Mouse (Mus musculus): ENCODE measurements around the gene Qpctl. TPM values are rescaled to one million over a fixed set of nuclear protein-coding genes. Genes with fewer than 3 reads are reported as not detected.
A peak's percentile ranks its signal among the peaks of the same experiment; 100 is the strongest.

The Qpctl gene
- polyA plus RNA-seq, 1 experiment: 15.7 TPM

GRCm38 (mm10) chr7:19131324-19131848, 17.7 kb downstream of the Qpctl start:
- no peaks in the 10 kb centered on the region for H3K27me3 ChIP-seq (ENCODE audit: control insufficient read depth, insufficient read depth, low read length)
- under 1% methylated on average over 39 of the region's 39 CpGs for WGBS
- TF ChIP-seq CTCF (IDR thresholded peaks at IDR 0.05; ENCODE audit: borderline replicate concordance, insufficient read depth, low read depth, low read length): peak; percentile 62; the same call in 1 of the 2 replicates
- TF ChIP-seq POLR2A (IDR thresholded peaks at IDR 0.05; ENCODE audit: borderline replicate concordance, insufficient read depth, low read length): peak; percentile 4; the same call in 1 of the 2 replicates
- no peak overlapping the region for H3K27ac ChIP-seq (ENCODE audit: insufficient read depth, low read length)
- DNase-seq: peak; percentile 94 to 99
- H3K4me1 ChIP-seq (ENCODE audit: control insufficient read depth, insufficient read depth, low read length): peaks cover 3% of the 10 kb centered on the region
- peak overlapping the region; percentile 47 for H3K4me3 ChIP-seq (replicated peaks; ENCODE audit: insufficient read depth, low read depth, low read length)

- WGBS: 25% methylated on average over 4 of the region's 4 CpGs
- Histone ChIP-seq H3K27ac (ENCODE audit: insufficient read depth, low read length) (no peak overlapping the region; the same call in 1 of the 2 replicates), H3K4me3 (replicated peaks; ENCODE audit: insufficient read depth, low read depth, low read length) (peak overlapping the region; percentile 24), H3K4me1 (ENCODE audit: control insufficient read depth, insufficient read depth, low read length) (no peaks in the 10 kb centered on the region; the same call in 1 of the 2 replicates), H3K27me3 (ENCODE audit: control insufficient read depth, insufficient read depth, low read length) (no peaks in the 10 kb centered on the region)
- TF ChIP-seq POLR2A (IDR thresholded peaks at IDR 0.05; ENCODE audit: borderline replicate concordance, insufficient read depth, low read length) (no peak), CTCF (IDR thresholded peaks at IDR 0.05; ENCODE audit: borderline replicate concordance, insufficient read depth, low read depth, low read length) (no peak; the same call in 1 of the 2 replicates)
- DNase-seq: no peak
These were observed 18.4 kb downstream of the Qpctl start for GRCm38 (mm10) chr7:19130657-19131056.

- TF ChIP-seq CTCF (IDR thresholded peaks at IDR 0.05; ENCODE audit: borderline replicate concordance, insufficient read depth, low read depth, low read length) (no peak), POLR2A (IDR thresholded peaks at IDR 0.05; ENCODE audit: borderline replicate concordance, insufficient read depth, low read length) (no peak)
- Histone ChIP-seq H3K4me3 (replicated peaks; ENCODE audit: insufficient read depth, low read depth, low read length) (no peak overlapping the region), H3K27me3 (ENCODE audit: control insufficient read depth, insufficient read depth, low read length) (no peaks in the 10 kb centered on the region), H3K4me1 (ENCODE audit: control insufficient read depth, insufficient read depth, low read length) (no peaks in the 10 kb centered on the region), H3K27ac (ENCODE audit: insufficient read depth, low read length) (no peak overlapping the region)
- 91% methylated on average over 5 of the region's 5 CpGs for WGBS
- DNase-seq: no peak
These were observed 19.7 kb downstream of the Qpctl start for GRCm38 (mm10) chr7:19129396-19129795.

GRCm38 (mm10) chr7:19127744-19128143, 21.3 kb downstream of the Qpctl start:
- H3K4me1 ChIP-seq (ENCODE audit: control insufficient read depth, insufficient read depth, low read length): no peaks in the 10 kb centered on the region
- DNase-seq: no peak
- no peak overlapping the region for H3K27ac ChIP-seq (ENCODE audit: insufficient read depth, low read length)
- no peaks in the 10 kb centered on the region for H3K27me3 ChIP-seq (ENCODE audit: control insufficient read depth, insufficient read depth, low read length)
- 69% methylated on average over 5 of the region's 5 CpGs for WGBS
- TF ChIP-seq POLR2A (IDR thresholded peaks at IDR 0.05; ENCODE audit: borderline replicate concordance, insufficient read depth, low read length) (no peak), CTCF (IDR thresholded peaks at IDR 0.05; ENCODE audit: borderline replicate concordance, insufficient read depth, low read depth, low read length) (no peak)
- H3K4me3 ChIP-seq (replicated peaks; ENCODE audit: insufficient read depth, low read depth, low read length): no peak overlapping the region

GRCm38 (mm10) chr7:19124713-19125112, 24.4 kb downstream of the Qpctl start:
- no peak for DNase-seq
- WGBS: 44% methylated on average over 6 of the region's 6 CpGs
- no peaks in the 10 kb centered on the region for H3K27me3 ChIP-seq (ENCODE audit: control insufficient read depth, insufficient read depth, low read length)
- no peak overlapping the region for H3K4me3 ChIP-seq (replicated peaks; ENCODE audit: insufficient read depth, low read depth, low read length)
- H3K27ac ChIP-seq (ENCODE audit: insufficient read depth, low read length): no peak overlapping the region
- no peak for TF ChIP-seq CTCF (IDR thresholded peaks at IDR 0.05; ENCODE audit: borderline replicate concordance, insufficient read depth, low read depth, low read length)
- TF ChIP-seq POLR2A (IDR thresholded peaks at IDR 0.05; ENCODE audit: borderline replicate concordance, insufficient read depth, low read length): no peak
- no peaks in the 10 kb centered on the region for H3K4me1 ChIP-seq (ENCODE audit: control insufficient read depth, insufficient read depth, low read length)

GRCm38 (mm10) chr7:19121686-19122085, 27.4 kb downstream of the Qpctl start:
- TF ChIP-seq POLR2A (IDR thresholded peaks at IDR 0.05; ENCODE audit: borderline replicate concordance, insufficient read depth, low read length): no peak
- no peak for TF ChIP-seq CTCF (IDR thresholded peaks at IDR 0.05; ENCODE audit: borderline replicate concordance, insufficient read depth, low read depth, low read length)
- Histone ChIP-seq H3K27me3 (ENCODE audit: control insufficient read depth, insufficient read depth, low read length) (no peaks in the 10 kb centered on the region), H3K4me3 (replicated peaks; ENCODE audit: insufficient read depth, low read depth, low read length) (no peak overlapping the region), H3K4me1 (ENCODE audit: control insufficient read depth, insufficient read depth, low read length) (peaks cover 4% of the 10 kb centered on the region; the same call in 1 of the 2 replicates), H3K27ac (ENCODE audit: insufficient read depth, low read length) (no peak overlapping the region)
- DNase-seq: no peak
- 71% methylated on average over 4 of the region's 4 CpGs for WGBS

GRCm38 (mm10) chr7:19119631-19120429, 29.3 kb downstream of the Qpctl start, which contains the start of gene Fbxo46:
TSS of gene Fbxo46 (plus strand) at chr7:19119859.
- DNase-seq: peak; percentile 91 to 96
- H3K4me3 ChIP-seq (replicated peaks; ENCODE audit: insufficient read depth, low read depth, low read length): peak within 1 kb of the TSS; percentile 92
- 2% methylated on average over 34 of the region's 34 CpGs for WGBS
- H3K4me1 ChIP-seq (ENCODE audit: control insufficient read depth, insufficient read depth, low read length): peaks cover 4% of the 10 kb centered on the region; the same call in 1 of the 2 replicates
- peak; percentile 92; the same call in 1 of the 2 replicates for TF ChIP-seq POLR2A (IDR thresholded peaks at IDR 0.05; ENCODE audit: borderline replicate concordance, insufficient read depth, low read length)
- TF ChIP-seq CTCF (IDR thresholded peaks at IDR 0.05; ENCODE audit: borderline replicate concordance, insufficient read depth, low read depth, low read length): no peak
- H3K27ac ChIP-seq (ENCODE audit: insufficient read depth, low read length): no peak within 1 kb of the TSS
- no peaks in the 10 kb centered on the region for H3K27me3 ChIP-seq (ENCODE audit: control insufficient read depth, insufficient read depth, low read length)

Measured in cerebellum, adult 2 months (tissue).